Mouse (Mus musculus) MEL (cell line): Measurements from ENCODE around the gene Aldob.

Experiments used
- CTCF ChIP-seq, 3 experiments: IDR thresholded peaks in 2 of 3; conservative IDR thresholded peaks in 1 of 3; 2 replicates each; pipeline ENCODE4 v1.5.1; 2011 to 2012; ENCODE audit warnings: low read length in 3 of 3, low read depth in 2 of 3, mild to moderate bottlenecking in 2 of 3, improper control_type of control experiment in 1 of 3, inconsistent platforms in 1 of 3, mixed read lengths in 1 of 3, moderate library complexity in 1 of 3; ENCODE audit not compliant: control insufficient read depth in 1 of 3, insufficient read depth in 1 of 3, poor library complexity in 1 of 3, severe bottlenecking in 1 of 3
- KAT2A ChIP-seq: conservative IDR thresholded peaks from 2 replicates; pipeline ENCODE4 v1.6.1; 2012; ENCODE audit warnings: low read depth, low read length, improper control_type of control experiment, inconsistent platforms
- MEF2A ChIP-seq: IDR thresholded peaks from 2 replicates; pipeline ENCODE4 v1.6.1; 2014; ENCODE audit warnings: low read depth, mild to moderate bottlenecking, inconsistent platforms, low read length, improper control_type of control experiment; ENCODE audit not compliant: poor library complexity, insufficient replicate concordance, severe bottlenecking; ENCODE audit errors: extremely low read depth
- NELFE ChIP-seq: IDR thresholded peaks from 2 replicates; pipeline ENCODE4 v1.6.1; 2011; ENCODE audit warnings: low read depth, low read length, improper control_type of control experiment
- SIN3A ChIP-seq: IDR thresholded peaks from 2 replicates; pipeline ENCODE4 v1.6.1; 2012; ENCODE audit warnings: low read length, improper control_type of control experiment, inconsistent platforms
- ZC3H11A ChIP-seq: IDR thresholded peaks from 2 replicates; pipeline ENCODE4 v1.6.1; 2012; ENCODE audit warnings: low read depth, mild to moderate bottlenecking, inconsistent platforms, low read length, improper control_type of control experiment

DNA sequence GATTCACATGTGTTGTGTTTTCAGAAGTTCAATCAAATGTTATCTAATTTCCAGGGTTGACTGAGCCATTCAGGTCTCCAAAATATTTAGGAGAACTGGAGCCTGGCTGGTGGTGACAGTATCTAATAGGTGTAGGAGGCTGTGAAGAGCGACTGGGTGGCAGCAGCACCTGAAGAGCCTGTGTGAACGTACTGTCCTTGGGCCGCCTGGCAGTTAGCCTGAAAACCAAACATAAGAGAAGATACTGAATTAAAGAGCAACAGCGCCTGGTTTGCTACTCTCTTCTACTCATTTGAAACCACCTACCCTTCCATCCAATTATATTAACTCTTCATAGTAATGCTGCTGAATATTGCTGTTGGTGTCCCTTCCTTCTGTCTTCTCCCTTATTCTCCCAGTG, 12.7 kb downstream of the Aldob start:
- TF ChIP-seq SIN3A (no peak), CTCF (IDR thresholded peaks at IDR 0.05 in 2 of 3, conservative IDR thresholded peaks at IDR 0.05 in 1 of 3; ENCODE audit: control insufficient read depth in 1 of 3, insufficient read depth in 1 of 3, low read depth in 2 of 3, low read length in 3 of 3, poor library complexity in 1 of 3, severe bottlenecking in 1 of 3) (no peak), KAT2A (no peak), NELFE (no peak), ZC3H11A (no peak), MEF2A (no peak)
